Mouse (Mus musculus): ENCODE measurements around the gene Vps26a. TPM values are rescaled to one million over a fixed set of nuclear protein-coding genes. Genes with fewer than 3 reads are reported as not detected.
"Not testable (repeated sequence)": the region's sequence is repeated elsewhere in the genome, so short reads cannot be mapped to it uniquely, and the experiment has no call there.

The Vps26a gene
- polyA plus RNA-seq, 1 experiment, result 41.1 TPM

DNA sequence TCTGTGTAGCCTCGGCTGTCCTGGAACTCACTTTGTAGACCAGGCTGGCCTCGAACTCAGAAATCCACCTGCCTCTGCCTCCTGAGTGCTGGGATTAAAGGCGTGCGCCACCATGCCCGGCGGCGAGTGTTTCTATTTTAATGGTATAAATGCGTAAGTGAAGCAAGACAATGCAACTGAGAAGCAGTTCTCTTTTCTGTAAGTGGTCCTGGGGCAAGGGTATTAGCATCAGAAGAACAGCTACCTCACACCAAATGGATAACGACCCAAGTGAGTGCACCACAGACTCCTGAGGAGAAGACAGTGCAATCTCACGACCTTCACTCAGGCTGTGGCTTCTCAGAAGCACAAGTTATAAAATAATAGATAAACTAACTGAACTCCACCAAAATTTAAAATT is 11.7 kb downstream of the Vps26a start:
- no peak for TF ChIP-seq CTCF (IDR thresholded peaks at IDR 0.05; ENCODE audit: extremely low read depth, insufficient read depth, low read length)
- TF ChIP-seq POLR2A (IDR thresholded peaks at IDR 0.05; ENCODE audit: extremely low read depth, insufficient read depth, low read length), result no peak
- Histone ChIP-seq H3K4me1 (ENCODE audit: control insufficient read depth, insufficient read depth, low read length) (no peaks in the 10 kb centered on the region), H3K27ac (ENCODE audit: insufficient read depth, low read length) (no peak overlapping the region), H3K4me3 (ENCODE audit: insufficient read depth, low read length) (no peak overlapping the region)

DNA sequence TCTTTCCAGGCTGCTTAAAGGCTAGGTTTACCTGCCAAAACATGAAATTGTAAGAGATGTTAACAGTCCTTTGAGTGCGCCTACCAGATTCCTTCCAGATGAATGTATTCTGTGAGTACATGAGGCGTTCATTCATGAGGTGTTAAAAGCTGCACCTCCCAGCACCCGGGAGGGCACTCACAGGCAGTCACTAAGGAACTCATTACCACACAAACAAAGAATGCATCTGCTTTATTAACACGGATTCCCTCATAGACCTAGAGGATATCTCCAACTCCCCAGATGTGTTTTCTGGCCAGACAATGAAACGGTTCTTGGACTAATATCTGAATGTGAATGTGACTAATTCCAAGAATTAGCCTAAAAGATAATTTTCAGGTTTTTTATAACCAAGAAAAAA is 15.5 kb downstream of the Vps26a start:
- TF ChIP-seq POLR2A (IDR thresholded peaks at IDR 0.05; ENCODE audit: extremely low read depth, insufficient read depth, low read length) (no peak), CTCF (IDR thresholded peaks at IDR 0.05; ENCODE audit: extremely low read depth, insufficient read depth, low read length) (no peak)
- Histone ChIP-seq H3K27ac (ENCODE audit: insufficient read depth, low read length) (no peak overlapping the region), H3K4me1 (ENCODE audit: control insufficient read depth, insufficient read depth, low read length) (no peaks in the 10 kb centered on the region), H3K4me3 (ENCODE audit: insufficient read depth, low read length) (no peak overlapping the region)

DNA sequence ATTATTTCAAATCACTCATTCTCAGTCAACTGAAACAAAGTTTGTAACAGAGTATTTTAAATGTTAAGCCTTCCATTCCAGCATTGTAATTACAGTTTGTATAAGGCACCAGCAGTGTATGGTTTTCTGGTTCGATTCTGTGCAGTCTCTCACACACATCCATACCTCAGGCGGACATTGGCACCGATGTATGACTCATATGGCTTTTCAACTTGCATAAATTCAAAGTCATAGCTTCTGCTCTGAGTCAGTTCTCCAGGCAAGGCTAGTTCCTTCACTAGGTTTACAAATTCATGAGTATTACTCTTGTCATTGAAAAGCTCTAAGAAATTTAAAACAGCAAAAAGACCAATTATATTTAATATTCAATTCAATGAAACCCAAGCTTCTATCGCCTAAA is 16.9 kb downstream of the Vps26a start:
- Histone ChIP-seq H3K27ac (ENCODE audit: insufficient read depth, low read length) (no peak overlapping the region), H3K4me3 (ENCODE audit: insufficient read depth, low read length) (no peak overlapping the region), H3K4me1 (ENCODE audit: control insufficient read depth, insufficient read depth, low read length) (no peaks in the 10 kb centered on the region)
- TF ChIP-seq POLR2A (IDR thresholded peaks at IDR 0.05; ENCODE audit: extremely low read depth, insufficient read depth, low read length) (no peak), CTCF (IDR thresholded peaks at IDR 0.05; ENCODE audit: extremely low read depth, insufficient read depth, low read length) (no peak)

DNA sequence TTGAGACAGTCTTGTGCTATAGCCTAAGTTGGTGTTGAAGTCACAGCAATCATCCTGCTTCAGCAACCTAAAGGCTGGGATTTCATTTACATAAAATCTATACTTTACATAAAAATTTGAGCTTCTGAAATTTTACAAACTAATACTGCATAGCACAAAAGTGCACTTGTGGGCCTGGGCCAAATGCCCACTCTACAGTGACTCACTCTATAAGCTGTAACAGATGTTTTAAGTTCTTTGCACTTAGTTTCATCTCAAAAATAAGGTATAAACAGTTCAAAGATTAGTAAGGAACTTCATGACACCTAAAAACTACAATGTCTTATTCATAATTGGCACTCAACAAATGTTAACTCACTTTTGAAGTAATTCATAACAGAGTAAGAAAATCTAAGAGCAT is 25.3 kb downstream of the Vps26a start:
- Histone ChIP-seq H3K4me1 (ENCODE audit: control insufficient read depth, insufficient read depth, low read length) (no peaks in the 10 kb centered on the region), H3K4me3 (ENCODE audit: insufficient read depth, low read length) (no peak overlapping the region), H3K27ac (ENCODE audit: insufficient read depth, low read length) (no peak overlapping the region)
- TF ChIP-seq POLR2A (IDR thresholded peaks at IDR 0.05; ENCODE audit: extremely low read depth, insufficient read depth, low read length) (no peak), CTCF (IDR thresholded peaks at IDR 0.05; ENCODE audit: extremely low read depth, insufficient read depth, low read length) (no peak)

DNA sequence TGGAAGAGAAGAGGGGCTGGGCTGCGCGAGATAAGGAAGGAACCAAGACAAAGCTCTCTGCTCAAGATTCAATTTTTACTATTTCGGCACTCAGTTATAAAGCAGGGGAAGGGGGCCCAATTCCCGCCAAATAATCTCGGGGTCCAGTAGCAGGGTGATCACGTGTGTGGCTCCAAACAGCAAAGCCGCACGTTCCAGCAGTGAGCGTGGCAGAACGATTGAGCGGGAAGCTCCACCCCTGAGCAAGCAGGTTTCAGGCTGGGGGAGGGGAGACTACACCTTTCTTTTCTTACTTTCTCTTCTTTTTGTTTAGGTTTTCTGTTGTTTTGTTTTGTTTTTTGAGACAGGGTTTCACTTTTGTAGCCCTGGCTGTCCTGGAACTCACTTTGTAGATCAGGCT is 34.6 kb downstream of the Vps26a start:
- H3K4me1 ChIP-seq (ENCODE audit: control insufficient read depth, insufficient read depth, low read length); H3K4me3 ChIP-seq (ENCODE audit: insufficient read depth, low read length); H3K27ac ChIP-seq (ENCODE audit: insufficient read depth, low read length): not testable (repeated sequence)

DNA sequence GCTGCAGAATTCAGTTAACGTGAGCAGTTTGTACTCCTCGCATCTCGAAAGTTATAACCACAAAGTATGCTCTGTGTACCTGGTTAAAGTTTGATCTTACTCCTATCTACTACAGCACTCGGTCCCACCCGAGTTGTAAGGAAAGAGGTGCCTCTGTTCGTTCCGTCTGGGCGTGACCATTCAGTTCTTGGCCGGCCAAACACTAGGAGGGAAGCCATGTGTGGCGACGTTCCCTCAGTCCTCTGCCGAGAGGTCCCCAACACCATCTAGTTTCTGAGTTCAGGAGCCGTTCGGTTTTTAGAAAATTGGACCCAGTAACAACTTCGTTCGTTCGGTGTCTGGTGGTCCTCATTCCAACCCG is 36.3 kb downstream of the Vps26a start:
- no peak for TF ChIP-seq CTCF (IDR thresholded peaks at IDR 0.05; ENCODE audit: extremely low read depth, insufficient read depth, low read length)
- TF ChIP-seq POLR2A (IDR thresholded peaks at IDR 0.05; ENCODE audit: extremely low read depth, insufficient read depth, low read length), result no peak
- Histone ChIP-seq H3K4me3 (ENCODE audit: insufficient read depth, low read length) (peak overlapping the region; percentile 63), H3K27ac (ENCODE audit: insufficient read depth, low read length) (peak overlapping the region; percentile 1; the same call in 1 of the 2 replicates), H3K4me1 (ENCODE audit: control insufficient read depth, insufficient read depth, low read length) (peaks cover 2% of the 10 kb centered on the region; the same call in 1 of the 2 replicates)

DNA sequence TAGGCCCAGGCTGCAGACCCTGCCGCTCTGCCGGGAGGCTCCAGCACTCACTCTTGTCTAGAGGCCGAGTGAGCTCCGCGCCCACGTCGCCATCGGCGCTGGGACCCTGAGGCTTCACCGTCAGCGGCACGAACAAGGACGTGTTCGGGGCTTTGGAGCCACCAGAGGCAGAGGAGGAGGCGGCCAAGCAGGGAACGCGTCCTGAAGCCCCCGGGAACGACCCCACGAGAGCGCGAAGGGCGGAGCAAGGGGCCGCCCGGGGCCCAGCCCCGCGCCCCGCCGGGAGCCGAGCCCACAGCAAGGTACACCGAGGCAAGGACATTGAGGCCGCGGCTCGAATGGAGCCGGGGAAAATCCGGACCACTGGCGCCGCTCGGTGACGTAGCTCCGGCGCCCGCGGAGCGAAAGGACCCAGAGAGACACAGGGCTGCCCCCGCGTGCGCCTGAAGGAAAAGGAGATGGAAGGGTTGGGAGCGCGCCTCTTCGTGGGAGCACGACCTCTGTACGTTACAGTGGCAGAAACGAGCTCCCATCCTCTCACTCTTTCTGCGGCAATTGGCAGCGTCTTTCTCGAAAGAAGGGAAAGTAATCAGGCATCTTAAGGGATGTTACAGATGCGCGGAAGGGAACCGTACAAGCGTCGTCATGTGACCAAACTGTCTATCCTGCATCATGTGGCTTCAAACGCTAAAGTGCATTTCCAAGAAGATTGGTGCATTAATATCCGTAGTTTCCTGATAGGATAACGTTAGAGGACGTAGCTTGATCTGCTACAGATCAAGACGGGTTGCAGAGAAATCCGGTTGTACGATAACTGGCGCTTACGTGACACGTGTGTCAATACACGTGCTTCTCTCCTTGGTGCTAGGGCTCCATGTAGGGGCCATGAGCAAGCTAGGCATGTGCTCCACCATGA is 37.0 kb downstream of the Vps26a start, which contains the start of the genes 4930507D05Rik and Supv3l1:
Gene 4930507D05Rik (plus strand): TSS at position 126 of the 916 bp plus-strand sequence.
Gene Supv3l1 (minus strand): TSS at position 375 of the 916 bp plus-strand sequence.
- Histone ChIP-seq H3K27ac (ENCODE audit: insufficient read depth, low read length) (peak within 1 kb of the TSS; percentile 98), H3K4me1 (ENCODE audit: control insufficient read depth, insufficient read depth, low read length) (peaks cover 2% of the 10 kb centered on the region; the same call in 1 of the 2 replicates), H3K4me3 (ENCODE audit: insufficient read depth, low read length) (peak within 1 kb of the TSS; percentile 63)
- TF ChIP-seq POLR2A (IDR thresholded peaks at IDR 0.05; ENCODE audit: extremely low read depth, insufficient read depth, low read length) (peak; percentile 54), CTCF (IDR thresholded peaks at IDR 0.05; ENCODE audit: extremely low read depth, insufficient read depth, low read length) (no peak)

DNA sequence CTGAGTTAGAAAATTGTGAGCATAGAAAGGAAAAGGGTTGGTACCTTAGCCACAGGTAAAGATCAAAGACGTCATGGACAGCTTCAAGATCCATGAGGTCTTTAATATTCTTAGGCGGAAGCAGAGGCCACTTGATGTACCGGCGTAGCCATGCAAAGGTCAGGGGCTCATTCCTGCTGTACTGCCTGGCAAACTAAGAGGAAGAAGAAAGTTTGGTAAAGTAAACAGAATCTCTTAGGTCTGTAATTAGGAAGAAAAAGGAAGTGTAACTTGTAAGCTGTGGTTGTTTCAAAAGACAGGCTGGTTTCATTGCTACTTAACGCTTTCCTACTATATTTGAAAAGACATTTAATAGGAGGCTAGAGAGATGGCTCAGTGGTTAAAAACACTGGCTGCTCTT is 56.2 kb downstream of the Vps26a start:
- Histone ChIP-seq H3K27ac (ENCODE audit: insufficient read depth, low read length) (no peak overlapping the region), H3K4me3 (ENCODE audit: insufficient read depth, low read length) (no peak overlapping the region)
- no peak for TF ChIP-seq CTCF (IDR thresholded peaks at IDR 0.05; ENCODE audit: extremely low read depth, insufficient read depth, low read length)
- TF ChIP-seq POLR2A (IDR thresholded peaks at IDR 0.05; ENCODE audit: extremely low read depth, insufficient read depth, low read length), result no peak

DNA sequence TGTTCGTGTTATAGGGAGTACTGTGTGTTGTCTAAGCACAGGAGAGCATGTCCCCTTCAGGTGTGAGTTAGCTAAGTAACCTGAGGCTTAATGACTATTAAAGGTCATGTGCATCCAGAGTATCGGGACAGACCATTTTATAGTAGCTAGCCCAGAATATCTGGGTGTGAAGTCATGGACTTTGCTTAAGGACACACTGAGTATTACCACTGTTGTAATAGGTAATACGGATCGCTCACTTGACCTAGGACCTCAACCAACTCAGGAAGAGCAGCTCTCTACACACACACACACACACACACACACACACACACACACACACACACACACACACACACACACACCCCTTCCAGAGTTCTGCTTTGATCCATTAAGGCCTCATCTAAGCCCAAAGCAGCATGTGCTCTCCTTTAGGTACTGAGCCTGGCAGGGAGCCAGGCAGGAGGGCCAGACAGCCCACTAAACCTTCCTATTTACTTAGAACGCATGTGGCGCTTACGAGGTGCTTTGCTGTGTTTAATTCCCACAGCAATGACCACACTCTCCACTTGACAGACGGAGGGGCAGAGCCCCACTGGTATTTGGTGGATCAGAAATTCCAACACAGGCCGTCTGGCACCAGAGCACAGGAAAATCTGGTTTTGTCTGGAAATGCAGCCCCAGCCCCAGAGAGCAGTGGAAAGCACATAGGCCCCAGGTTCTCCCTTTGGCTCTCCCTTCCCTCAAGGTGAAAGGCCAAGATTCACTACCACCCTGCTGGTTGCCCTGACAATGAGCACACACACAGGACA is 61.3 kb downstream of the Vps26a start:
- no peak overlapping the region for H3K27ac ChIP-seq (ENCODE audit: insufficient read depth, low read length)
- no peak for TF ChIP-seq POLR2A (IDR thresholded peaks at IDR 0.05; ENCODE audit: extremely low read depth, insufficient read depth, low read length)
- TF ChIP-seq CTCF (IDR thresholded peaks at IDR 0.05; ENCODE audit: extremely low read depth, insufficient read depth, low read length), result no peak
- H3K4me3 ChIP-seq (ENCODE audit: insufficient read depth, low read length), result no peak overlapping the region
- no peaks in the 10 kb centered on the region for H3K4me1 ChIP-seq (ENCODE audit: control insufficient read depth, insufficient read depth, low read length)

More for the DNA sequence above, 56.2 kb downstream of the Vps26a start:
- no peaks in the 10 kb centered on the region for H3K4me1 ChIP-seq (ENCODE audit: control insufficient read depth, insufficient read depth, low read length)

Measured in cortical plate, adult 2 months (tissue).